Mouse (Mus musculus): ENCODE results near the gene Dhrs13. TPM values are rescaled to one million over a fixed set of nuclear protein-coding genes. Genes with fewer than 3 reads are reported as not detected.

Gene Dhrs13
- polyA plus RNA-seq, 1 experiment from 2014 or later, result 18.0 TPM

DNA sequence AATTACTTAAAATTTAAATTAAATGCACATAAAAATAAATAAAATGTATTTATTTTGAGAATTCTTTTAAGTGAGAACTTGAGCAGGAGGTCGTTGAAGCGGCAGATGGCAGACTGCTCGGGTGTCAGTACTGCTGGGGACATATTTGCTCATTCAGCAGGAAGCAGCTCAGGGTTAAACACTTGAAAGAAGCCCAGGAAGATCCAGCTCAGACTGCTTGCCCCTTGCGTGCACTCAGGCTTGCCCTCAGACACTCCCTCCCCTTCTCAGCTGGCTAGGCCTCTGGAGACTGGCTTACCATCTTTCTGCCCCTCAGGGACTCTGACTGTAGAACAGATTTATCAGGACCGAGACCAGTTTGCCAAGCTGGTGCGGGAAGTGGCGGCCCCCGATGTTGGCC lies 24.9 kb downstream of the Dhrs13 start:
- no peak for ATAC-seq
- peaks cover 11% of the 10 kb centered on the region; the same call in 1 of the 2 replicates for H3K36me3 ChIP-seq
- no peaks in the 10 kb centered on the region for H3K27me3 ChIP-seq (replicated peaks)
- 86% methylated on average over 8 of the region's 8 CpGs for WGBS
- H3K4me3 ChIP-seq (replicated peaks), result no peak overlapping the region
- H3K9me3 ChIP-seq, result no peaks in the 10 kb centered on the region
- H3K27ac ChIP-seq, result no peak overlapping the region
- H3K4me1 ChIP-seq (replicated peaks), result no peaks in the 10 kb centered on the region
- H3K4me2 ChIP-seq (replicated peaks), result no peak overlapping the region
- H3K9ac ChIP-seq, result no peak overlapping the region

DNA sequence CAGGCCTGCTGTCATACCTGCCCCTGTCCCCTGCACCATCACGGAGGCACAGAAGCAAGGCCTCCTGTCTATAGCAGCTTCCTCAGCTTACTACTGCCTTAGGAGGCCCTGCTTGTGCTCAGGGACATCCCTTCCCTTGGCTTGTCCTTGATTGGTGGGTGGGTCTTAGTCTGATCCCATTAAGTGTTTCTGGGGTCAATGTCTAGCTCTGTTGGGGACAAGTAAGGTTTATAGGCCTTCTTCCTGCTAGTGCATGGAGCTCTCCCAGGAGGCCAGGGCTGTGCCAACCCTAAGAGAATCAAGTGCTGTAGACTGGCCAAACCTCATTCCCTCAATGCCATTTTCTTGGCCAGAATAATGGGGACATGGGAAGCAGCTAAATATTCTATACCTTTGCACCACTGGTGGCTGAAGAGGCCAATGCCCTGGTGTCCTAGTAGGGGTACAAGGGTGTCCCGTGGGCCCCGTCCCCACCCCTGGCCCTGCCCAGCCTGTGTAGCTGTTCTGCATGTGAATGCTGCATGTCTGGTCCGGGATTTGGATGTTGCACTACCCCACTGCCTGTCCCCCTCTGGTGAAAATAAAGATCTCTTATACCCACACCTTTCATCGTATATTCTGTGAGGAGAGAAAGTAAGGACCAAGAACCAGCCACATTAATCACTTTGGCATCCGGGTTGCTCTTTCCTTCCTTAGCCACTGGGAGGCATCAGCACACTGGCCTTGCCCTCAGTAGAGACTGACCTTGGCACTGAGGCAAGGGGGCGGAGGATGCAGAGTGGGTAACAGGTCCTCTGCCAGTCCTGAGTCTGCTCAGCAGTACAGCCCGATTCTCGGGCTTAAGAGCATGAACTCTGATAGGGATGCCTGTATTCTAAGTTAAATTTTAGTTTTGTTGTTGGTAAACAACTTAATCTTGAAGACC lies 28.0 kb downstream of the Dhrs13 start:
- Histone ChIP-seq H3K36me3 (peaks cover 11% of the 10 kb centered on the region; the same call in 1 of the 2 replicates), H3K27ac (0 out of 2 replicates have a peak overlapping the region, but pooled peaks have one; percentile 8), H3K4me3 (replicated peaks) (no peak overlapping the region), H3K9me3 (no peaks in the 10 kb centered on the region), H3K9ac (no peak overlapping the region), H3K4me1 (replicated peaks) (no peaks in the 10 kb centered on the region), H3K4me2 (replicated peaks) (no peak overlapping the region), H3K27me3 (replicated peaks) (no peaks in the 10 kb centered on the region)
- ATAC-seq, result peak; percentile 80
- 55% methylated on average over 9 of the region's 9 CpGs for WGBS

DNA sequence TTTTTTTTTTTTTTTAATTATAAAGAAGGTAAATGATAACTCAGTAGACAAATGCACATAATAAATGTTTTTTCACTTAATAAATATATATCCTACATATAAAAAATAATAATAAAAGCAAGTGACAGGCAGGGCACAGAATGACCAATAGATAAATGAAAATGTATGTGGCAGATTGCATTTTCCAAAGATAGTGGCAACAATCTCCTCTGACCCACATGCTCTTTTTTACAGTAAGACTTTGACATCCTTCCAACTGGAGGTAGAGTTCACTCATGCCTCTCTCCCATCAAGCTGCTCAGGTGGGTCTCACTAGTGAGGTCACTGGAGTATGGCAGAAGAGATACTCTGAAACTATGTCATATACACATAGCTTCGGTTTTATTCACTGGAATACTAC lies 30.5 kb downstream of the Dhrs13 start:
- no peak for ATAC-seq

DNA sequence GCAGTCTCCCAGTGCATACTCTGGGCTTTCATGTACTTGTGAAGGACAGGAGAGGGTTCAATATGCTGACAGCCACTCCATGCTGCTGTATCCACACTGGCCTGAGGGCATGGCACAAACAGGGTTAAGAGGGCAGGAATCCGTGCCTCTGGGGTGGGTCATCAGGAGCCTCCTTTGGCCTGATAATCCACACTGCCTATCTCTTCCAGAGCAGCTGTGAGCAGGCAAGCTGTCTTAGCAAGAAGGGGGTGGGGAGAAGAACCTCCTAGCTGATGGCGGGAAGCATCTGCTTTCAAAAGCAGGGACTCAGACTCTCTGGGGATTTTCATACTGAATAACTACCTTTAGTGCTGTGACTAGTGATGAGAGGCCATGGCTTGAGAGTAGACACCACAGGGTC lies 33.8 kb downstream of the Dhrs13 start:
- Histone ChIP-seq H3K4me1 (replicated peaks) (no peaks in the 10 kb centered on the region), H3K9me3 (no peaks in the 10 kb centered on the region), H3K4me2 (replicated peaks) (no peak overlapping the region), H3K27ac (no peak overlapping the region), H3K4me3 (replicated peaks) (no peak overlapping the region), H3K27me3 (replicated peaks) (no peaks in the 10 kb centered on the region), H3K9ac (no peak overlapping the region), H3K36me3 (no peaks in the 10 kb centered on the region)
- WGBS, result 44% methylated on average over 2 of the region's 2 CpGs
- ATAC-seq, result peak; percentile 70; the same call in 1 of the 2 replicates

More for the DNA sequence above, 30.5 kb downstream of the Dhrs13 start:
- H3K36me3 ChIP-seq, result peaks cover 11% of the 10 kb centered on the region; the same call in 1 of the 2 replicates
- H3K27ac ChIP-seq, result no peak overlapping the region
- H3K4me1 ChIP-seq (replicated peaks), result no peaks in the 10 kb centered on the region
- H3K9ac ChIP-seq, result no peak overlapping the region
- no peaks in the 10 kb centered on the region for H3K27me3 ChIP-seq (replicated peaks)
- no peak overlapping the region for H3K4me3 ChIP-seq (replicated peaks)
- 83% methylated on average over 1 of the region's 1 CpGs for WGBS
- H3K4me2 ChIP-seq (replicated peaks), result no peak overlapping the region
- no peaks in the 10 kb centered on the region for H3K9me3 ChIP-seq

DNA sequence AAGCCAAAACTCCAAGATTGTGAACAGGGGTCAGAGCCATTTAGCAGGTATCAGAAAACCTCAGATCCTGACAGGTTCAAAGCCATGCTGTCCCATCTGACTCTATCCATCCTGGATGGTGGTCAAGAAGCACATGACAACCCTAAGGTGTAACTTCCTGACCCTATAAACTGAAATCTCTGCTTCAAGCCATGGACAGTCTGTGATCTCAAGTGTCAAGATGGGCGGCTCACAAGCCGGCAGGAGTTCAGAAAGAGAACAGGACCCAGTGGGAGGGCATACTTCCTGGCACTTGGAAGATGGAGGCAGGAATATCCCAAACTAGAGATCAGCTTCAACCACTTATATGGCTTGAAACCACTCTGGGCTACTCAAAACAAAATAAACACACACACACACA lies 34.6 kb downstream of the Dhrs13 start:
- no peak for ATAC-seq
- Histone ChIP-seq H3K27ac (no peak overlapping the region), H3K9ac (no peak overlapping the region), H3K36me3 (no peaks in the 10 kb centered on the region), H3K4me3 (replicated peaks) (no peak overlapping the region), H3K27me3 (replicated peaks) (no peaks in the 10 kb centered on the region), H3K9me3 (no peaks in the 10 kb centered on the region), H3K4me1 (replicated peaks) (no peaks in the 10 kb centered on the region), H3K4me2 (replicated peaks) (no peak overlapping the region)
- whole genome bisulfite sequencing, result 75% methylated on average over 2 of the region's 2 CpGs

DNA sequence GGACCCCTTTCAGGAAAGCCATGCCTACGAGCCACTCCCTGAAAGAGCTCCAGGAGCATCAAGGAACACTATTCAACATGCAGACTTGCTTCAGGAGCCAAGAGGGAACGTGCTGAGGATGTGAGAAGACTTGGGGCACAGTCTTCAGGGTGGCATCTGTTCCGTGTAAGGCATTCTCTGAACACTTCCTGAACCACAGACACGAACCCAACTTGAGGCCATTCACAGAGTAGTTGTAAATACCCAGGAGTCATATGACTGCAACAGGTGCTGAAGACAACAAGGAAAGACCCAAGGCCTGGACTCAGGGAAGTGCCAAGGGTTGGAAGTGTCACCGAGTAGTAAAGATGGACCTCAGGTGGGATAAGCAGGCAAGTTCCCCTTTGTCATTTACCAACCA lies 35.5 kb downstream of the Dhrs13 start:
- Histone ChIP-seq H3K27ac (no peak overlapping the region), H3K4me2 (replicated peaks) (no peak overlapping the region), H3K9ac (no peak overlapping the region), H3K4me3 (replicated peaks) (no peak overlapping the region), H3K27me3 (replicated peaks) (no peaks in the 10 kb centered on the region), H3K36me3 (0 out of 2 replicates have a peak, but pooled peaks cover 2% of the 10 kb centered on the region), H3K9me3 (no peaks in the 10 kb centered on the region), H3K4me1 (replicated peaks) (no peaks in the 10 kb centered on the region)
- no peak for ATAC-seq
- WGBS, result 66% methylated on average over 5 of the region's 5 CpGs

DNA sequence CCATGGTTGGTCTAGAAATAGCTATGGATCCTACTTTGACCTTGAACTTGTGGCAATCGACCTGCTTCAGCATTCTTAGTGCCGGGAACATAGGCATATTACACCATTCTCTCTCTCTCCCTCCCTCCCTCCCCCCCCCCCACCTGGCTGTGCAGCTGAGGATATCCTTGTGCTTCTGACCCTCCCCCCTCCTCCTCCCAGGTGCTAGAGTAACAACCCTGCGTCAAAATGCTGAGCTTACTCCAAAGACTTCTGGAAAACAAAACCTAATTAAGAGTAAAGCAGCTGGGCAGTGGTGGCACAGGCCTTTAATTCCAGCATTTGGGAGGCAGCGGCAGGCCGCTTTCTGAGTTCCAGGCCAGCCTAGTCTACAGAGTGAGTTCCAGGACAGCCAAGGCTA lies 37.0 kb downstream of the Dhrs13 start:
- Histone ChIP-seq H3K4me2 (replicated peaks) (no peak overlapping the region), H3K4me3 (replicated peaks) (no peak overlapping the region), H3K4me1 (replicated peaks) (no peaks in the 10 kb centered on the region), H3K36me3 (peaks cover 9% of the 10 kb centered on the region), H3K9ac (no peak overlapping the region), H3K9me3 (no peaks in the 10 kb centered on the region), H3K27ac (no peak overlapping the region), H3K27me3 (replicated peaks) (no peaks in the 10 kb centered on the region)
- WGBS, result 78% methylated on average over 5 of the region's 5 CpGs
- ATAC-seq, result no peak

DNA sequence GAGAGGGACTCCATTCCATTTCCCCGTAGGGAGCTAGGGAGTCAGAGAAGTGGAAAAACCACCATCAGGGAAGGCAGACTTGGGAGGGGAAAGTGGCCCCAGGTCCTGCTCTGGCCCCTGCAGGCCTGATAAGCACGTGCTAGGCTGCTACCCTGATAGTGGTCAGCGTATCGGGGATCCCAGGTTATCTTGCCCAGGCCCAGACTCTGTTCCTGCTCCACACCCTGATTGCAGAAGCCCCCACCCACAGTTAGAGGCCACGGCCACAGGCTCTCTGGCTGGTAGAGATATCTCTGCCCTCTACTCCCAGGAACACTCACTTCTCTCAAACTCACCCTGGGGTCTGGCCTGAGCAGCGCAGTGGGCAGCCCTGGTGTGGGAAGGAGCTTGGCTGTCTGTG lies 37.6 kb downstream of the Dhrs13 start:
- peaks cover 14% of the 10 kb centered on the region for H3K36me3 ChIP-seq
- no peaks in the 10 kb centered on the region for H3K9me3 ChIP-seq
- no peaks in the 10 kb centered on the region for H3K27me3 ChIP-seq (replicated peaks)
- no peak overlapping the region for H3K4me2 ChIP-seq (replicated peaks)
- WGBS, result 68% methylated on average over 6 of the region's 6 CpGs
- peak; percentile 74; the same call in 1 of the 2 replicates for ATAC-seq
- H3K27ac ChIP-seq, result no peak overlapping the region
- H3K4me3 ChIP-seq (replicated peaks), result no peak overlapping the region
- H3K9ac ChIP-seq, result no peak overlapping the region
- H3K4me1 ChIP-seq (replicated peaks), result no peaks in the 10 kb centered on the region

DNA sequence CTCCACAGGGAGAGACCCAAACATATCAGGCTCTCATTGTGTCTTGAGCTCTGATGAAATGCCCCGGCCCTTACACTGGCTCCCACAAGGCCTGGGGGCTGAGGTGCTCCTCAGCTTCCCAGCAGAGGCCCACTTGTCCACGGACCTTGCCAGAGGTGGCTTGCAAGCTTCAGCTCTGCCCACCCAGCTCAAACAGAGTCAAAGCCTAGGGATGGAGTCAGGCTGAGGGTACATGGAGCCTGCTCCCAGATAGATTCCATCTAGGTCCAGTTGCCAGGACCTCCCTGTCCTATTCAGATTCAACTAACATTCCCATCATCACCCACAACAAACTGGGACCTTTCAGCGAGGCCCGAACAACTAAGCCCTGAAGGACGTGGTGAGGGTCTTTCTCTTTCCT lies 39.9 kb downstream of the Dhrs13 start:
- Histone ChIP-seq H3K9me3 (no peaks in the 10 kb centered on the region), H3K27ac (no peak overlapping the region), H3K4me3 (replicated peaks) (no peak overlapping the region), H3K27me3 (replicated peaks) (no peaks in the 10 kb centered on the region), H3K36me3 (peaks cover 29% of the 10 kb centered on the region), H3K4me2 (replicated peaks) (no peak overlapping the region), H3K9ac (no peak overlapping the region), H3K4me1 (replicated peaks) (no peaks in the 10 kb centered on the region)
- no peak for ATAC-seq
- WGBS, result 84% methylated on average over 5 of the region's 5 CpGs

DNA sequence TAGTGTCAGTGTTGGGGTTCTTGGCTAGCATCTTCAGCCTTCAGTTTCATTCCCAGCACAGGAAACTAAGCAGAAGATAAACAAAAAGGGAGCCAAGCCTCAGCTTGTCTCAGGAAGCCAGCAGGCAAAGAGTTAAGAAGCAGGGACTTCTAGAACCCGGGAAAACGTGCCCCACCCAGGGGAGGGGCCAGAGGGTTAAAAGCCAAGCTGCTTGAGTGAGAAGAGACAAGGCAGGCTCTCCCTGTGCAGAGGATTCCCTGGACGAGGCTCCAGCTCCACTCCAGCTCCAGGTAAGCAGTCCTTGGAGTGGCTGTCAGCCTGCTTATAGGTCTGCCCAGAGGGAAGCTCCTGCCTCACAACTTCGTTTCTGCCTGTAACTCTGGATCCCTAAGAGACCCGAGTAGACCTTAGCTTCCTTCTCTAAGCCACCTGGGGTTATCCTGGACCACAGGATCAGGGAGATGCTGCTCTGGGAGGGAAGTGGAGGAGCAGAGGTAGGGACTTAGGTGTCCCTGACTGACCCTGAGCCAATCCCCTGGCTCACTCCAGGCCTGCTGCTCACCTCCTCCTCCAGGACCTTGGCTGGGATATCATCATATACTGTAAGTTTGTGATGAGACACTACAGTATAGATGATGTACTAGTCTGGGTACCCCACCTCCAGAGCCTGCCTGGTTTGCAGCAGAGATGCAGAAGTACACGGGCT lies 40.5 kb downstream of the Dhrs13 start:
- Histone ChIP-seq H3K4me3 (replicated peaks) (no peak overlapping the region), H3K4me1 (replicated peaks) (no peaks in the 10 kb centered on the region), H3K9ac (no peak overlapping the region), H3K27ac (no peak overlapping the region), H3K4me2 (replicated peaks) (no peak overlapping the region), H3K27me3 (replicated peaks) (no peaks in the 10 kb centered on the region), H3K9me3 (no peaks in the 10 kb centered on the region), H3K36me3 (peaks cover 31% of the 10 kb centered on the region)
- no peak for ATAC-seq
- WGBS, result 26% methylated on average over 6 of the region's 6 CpGs

DNA sequence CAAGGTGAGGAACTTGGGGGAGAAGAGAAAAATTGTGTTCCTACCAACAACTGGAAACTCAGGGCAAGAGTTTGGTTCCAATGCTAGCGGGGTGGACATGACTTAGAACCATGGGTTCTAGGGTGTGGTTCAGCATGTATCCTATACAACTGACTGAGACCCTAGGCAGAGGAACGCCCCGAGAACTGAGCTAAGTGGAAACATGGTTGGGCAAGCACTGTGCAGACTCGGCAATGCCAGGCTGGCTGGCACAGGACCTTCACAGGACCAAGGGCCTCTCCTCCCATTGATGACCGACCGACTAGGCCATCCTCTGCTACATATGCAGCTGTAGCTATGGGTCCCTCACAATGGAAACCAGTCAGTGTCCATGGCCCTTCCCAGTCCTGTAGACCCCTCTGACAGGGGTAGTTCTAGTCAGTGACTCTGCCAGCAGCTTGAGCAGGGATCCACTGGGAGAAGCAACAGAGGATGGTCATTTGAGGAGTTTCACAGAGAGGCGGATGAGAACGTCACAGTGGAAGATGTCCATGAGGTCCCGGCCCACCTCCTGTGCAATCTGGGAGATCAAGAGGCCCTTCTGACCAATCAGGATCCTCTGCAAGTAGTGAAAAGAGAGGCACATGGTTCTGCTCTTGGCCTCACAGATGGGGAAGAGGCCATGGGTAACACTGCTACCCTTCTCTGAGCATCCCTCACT lies 41.6 kb downstream of the Dhrs13 start:
- 96% methylated on average over 9 of the region's 9 CpGs for WGBS
- ATAC-seq, result peak; percentile 57; the same call in 1 of the 2 replicates
- Histone ChIP-seq H3K27me3 (replicated peaks) (no peaks in the 10 kb centered on the region), H3K4me3 (replicated peaks) (no peak overlapping the region), H3K9me3 (no peaks in the 10 kb centered on the region), H3K36me3 (peaks cover 31% of the 10 kb centered on the region), H3K4me1 (replicated peaks) (no peaks in the 10 kb centered on the region), H3K9ac (no peak overlapping the region), H3K27ac (no peak overlapping the region), H3K4me2 (replicated peaks) (no peak overlapping the region)

DNA sequence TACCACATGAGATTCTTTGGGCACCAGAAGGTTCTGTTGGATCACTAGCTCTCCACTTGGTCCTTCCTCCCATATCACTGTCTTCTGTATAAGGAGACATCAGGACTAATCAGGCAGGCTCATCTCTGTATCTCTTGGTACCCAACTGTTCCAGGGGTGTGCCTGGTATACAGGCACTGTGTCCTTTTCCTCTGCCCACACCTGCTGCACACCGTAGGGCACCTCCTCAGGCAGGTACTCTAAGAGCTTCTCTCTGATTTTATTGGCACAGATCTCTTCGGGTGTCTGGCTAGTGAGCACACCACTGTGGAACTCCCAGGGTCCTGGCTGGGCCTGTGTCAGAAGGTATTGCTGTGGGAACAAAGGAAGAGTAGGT lies 42.2 kb downstream of the Dhrs13 start:
- whole genome bisulfite sequencing, result 94% methylated on average over 2 of the region's 2 CpGs
- H3K27me3 ChIP-seq (replicated peaks), result no peaks in the 10 kb centered on the region
- H3K4me3 ChIP-seq (replicated peaks), result no peak overlapping the region
- peak; percentile 55; the same call in 1 of the 2 replicates for ATAC-seq
- H3K36me3 ChIP-seq, result peaks cover 31% of the 10 kb centered on the region
- no peaks in the 10 kb centered on the region for H3K9me3 ChIP-seq
- H3K9ac ChIP-seq, result no peak overlapping the region
- H3K27ac ChIP-seq, result no peak overlapping the region
- peaks cover 4% of the 10 kb centered on the region; the same call in 1 of the 2 replicates for H3K4me1 ChIP-seq (replicated peaks)
- no peak overlapping the region for H3K4me2 ChIP-seq (replicated peaks)

All from intestine, embryonic 15.5 days (tissue).